In the genomic region with DNA sequence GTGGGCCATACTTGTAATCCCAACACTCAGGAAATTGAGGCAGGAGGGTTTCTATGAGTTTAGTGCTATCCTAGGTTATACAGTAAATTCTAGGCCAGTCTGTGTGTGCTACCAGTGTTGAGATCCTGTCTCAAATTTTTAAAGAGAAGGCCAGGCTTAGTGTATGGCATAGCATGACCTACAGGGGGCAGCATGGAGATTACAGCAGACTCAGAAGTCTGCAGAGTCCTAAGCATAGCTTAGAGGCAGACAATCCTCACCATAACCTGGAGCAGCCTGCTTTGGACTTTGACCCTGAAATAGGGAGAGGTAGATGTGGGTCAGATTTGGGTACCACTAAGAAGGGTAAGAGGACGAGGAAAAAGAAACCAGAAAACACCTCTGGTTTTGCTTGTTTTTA, we compare ENCODE assay signal across 12 mouse cellular contexts. TPM values are rescaled to one million over a fixed set of nuclear protein-coding genes. Genes with fewer than 3 reads are reported as not detected.
DNase-seq lines count a peak whose midpoint lies in the region; ATAC-seq and TF ChIP-seq lines count a peak whose summit lies in the region.
"Had no signal": no experiment of that assay in that cellular context is flagged by ENCODE, and none has a peak within 500 bp of the region (broad histone marks: within the 10 kb centered on the region; RNA-seq: fewer than 3 reads in every experiment).

No protein-coding gene starts in this region.

- no peak overlapping the region for H3K4me2 ChIP-seq in midbrain, embryonic 14.5 days (ENCODE audit: low read length)
- no peak overlapping the region for H3K4me2 ChIP-seq in midbrain, embryonic 13.5 days (replicated peaks)
- H3K4me2 ChIP-seq in stomach, postnatal 0 days (replicated peaks; ENCODE audit: low read depth), result no peak overlapping the region
- H3K4me2 ChIP-seq: embryonic facial prominence, embryonic 12.5 days; liver, embryonic 15.5 days had no signal

- H3K27ac ChIP-seq in gastrocnemius, adult 2 months, result no peak overlapping the region
- no peak overlapping the region for H3K27ac ChIP-seq in midbrain, embryonic 14.5 days (replicated peaks; ENCODE audit: low read depth, low read length)
- H3K27ac ChIP-seq in midbrain, embryonic 13.5 days, result no peak overlapping the region
- H3K27ac ChIP-seq in stomach, postnatal 0 days (replicated peaks), result no peak overlapping the region
- H3K27ac ChIP-seq: embryonic facial prominence, embryonic 12.5 days; liver, embryonic 15.5 days had no signal

- H3K4me1 ChIP-seq in midbrain, embryonic 14.5 days (ENCODE audit: control insufficient read depth, insufficient read depth, low read length), result no peaks in the 10 kb centered on the region
- no peaks in the 10 kb centered on the region for H3K4me1 ChIP-seq in midbrain, embryonic 13.5 days (replicated peaks)
- H3K4me1 ChIP-seq in stomach, postnatal 0 days (replicated peaks; ENCODE audit: control insufficient read depth, insufficient read depth), result no peaks in the 10 kb centered on the region
- H3K4me1 ChIP-seq: embryonic facial prominence, embryonic 12.5 days; liver, embryonic 15.5 days had no signal

- no peak overlapping the region for H3K4me3 ChIP-seq in gastrocnemius, adult 2 months
- no peak overlapping the region for H3K4me3 ChIP-seq in midbrain, embryonic 14.5 days (replicated peaks; ENCODE audit: low read depth, low read length)
- H3K4me3 ChIP-seq in midbrain, embryonic 13.5 days (replicated peaks), result no peak overlapping the region
- no peak overlapping the region for H3K4me3 ChIP-seq in stomach, postnatal 0 days (ENCODE audit: low read depth, low read length)
- H3K4me3 ChIP-seq: embryonic facial prominence, embryonic 12.5 days; liver, embryonic 15.5 days had no signal

- no peak for ATAC-seq in midbrain, embryonic 14.5 days (ENCODE audit: low FRiP score, low TSS enrichment)
- ATAC-seq in midbrain, embryonic 13.5 days, result no peak
- peak; percentile 57; the same call in 1 of the 2 replicates for ATAC-seq in stomach, postnatal 0 days (ENCODE audit: low FRiP score, low TSS enrichment)

- H3K36me3 ChIP-seq in midbrain, embryonic 14.5 days (ENCODE audit: control insufficient read depth, insufficient read depth, low read length), result no peaks in the 10 kb centered on the region
- H3K36me3 ChIP-seq in midbrain, embryonic 13.5 days, result no peaks in the 10 kb centered on the region
- no peaks in the 10 kb centered on the region for H3K36me3 ChIP-seq in stomach, postnatal 0 days (ENCODE audit: control insufficient read depth, insufficient read depth, low read length)
- H3K36me3 ChIP-seq: embryonic facial prominence, embryonic 12.5 days; liver, embryonic 15.5 days had no signal

- intact Hi-C loops in gastrocnemius, adult 2 months (cut with DNase I), result no loop called here
- intact Hi-C loops in gastrocnemius, postnatal 36 days (cut with DNase I), result no loop called here

- no peak for DNase-seq in gastrocnemius, adult 2 months
- DNase-seq in gastrocnemius, postnatal 36 days, result no peak
- DNase-seq in midbrain, embryonic 14.5 days, result peak; percentile 9
- peak; percentile 39 for DNase-seq in embryo, embryonic 10.5 days (ENCODE audit: low spot score)
- DNase-seq in stomach, postnatal 0 days (ENCODE audit: low spot score), result no peak
- no peak for DNase-seq in left cerebral cortex, adult 18-20 months (ENCODE audit: low spot score in 2 of 2)
- no peak for DNase-seq in cerebellum, adult 11 months
- DNase-seq: right cerebral cortex, adult 18-20 months had no signal

- H3K9me3 ChIP-seq in midbrain, embryonic 14.5 days (ENCODE audit: control insufficient read depth, low read length), result no peaks in the 10 kb centered on the region
- no peaks in the 10 kb centered on the region for H3K9me3 ChIP-seq in midbrain, embryonic 13.5 days
- no peaks in the 10 kb centered on the region for H3K9me3 ChIP-seq in stomach, postnatal 0 days (ENCODE audit: control insufficient read depth, low read length)
- H3K9me3 ChIP-seq: embryonic facial prominence, embryonic 12.5 days; liver, embryonic 15.5 days had no signal

- H3K27me3 ChIP-seq in midbrain, embryonic 14.5 days (ENCODE audit: control insufficient read depth, insufficient read depth, low read length), result no peaks in the 10 kb centered on the region
- no peaks in the 10 kb centered on the region for H3K27me3 ChIP-seq in midbrain, embryonic 13.5 days
- no peaks in the 10 kb centered on the region for H3K27me3 ChIP-seq in stomach, postnatal 0 days (ENCODE audit: control insufficient read depth, insufficient read depth, low read length)
- H3K27me3 ChIP-seq: embryonic facial prominence, embryonic 12.5 days; liver, embryonic 15.5 days had no signal

- peak; percentile 22; the same call in 1 of the 2 replicates for TF ChIP-seq CTCF in gastrocnemius, adult 2 months (IDR thresholded peaks at IDR 0.05)
- peak; percentile 59 for TF ChIP-seq CTCF in stomach, postnatal 0 days (IDR thresholded peaks at IDR 0.05; ENCODE audit: low read depth)

- no peak for TF ChIP-seq EP300 in stomach, postnatal 0 days (optimal IDR thresholded peaks at IDR 0.05)

- WGBS in midbrain, embryonic 14.5 days, result 74% methylated on average over 1 of the region's 1 CpGs
- WGBS in midbrain, embryonic 13.5 days, result 76% methylated on average over 1 of the region's 1 CpGs
- WGBS in stomach, postnatal 0 days, result 59% methylated on average over 1 of the region's 1 CpGs

- H3K9ac ChIP-seq in midbrain, embryonic 14.5 days (replicated peaks; ENCODE audit: low read length), result no peak overlapping the region
- no peak overlapping the region for H3K9ac ChIP-seq in midbrain, embryonic 13.5 days (replicated peaks)
- no peak overlapping the region for H3K9ac ChIP-seq in stomach, postnatal 0 days (ENCODE audit: low read length)
- H3K9ac ChIP-seq: embryonic facial prominence, embryonic 12.5 days; liver, embryonic 15.5 days had no signal

RNA-seq across cellular contexts. Expression of a gene that starts 8.7 kb away (rescaled TPM):
- not detected for total RNA-seq in gastrocnemius, adult 2 months (2021)
- not detected for total RNA-seq in gastrocnemius, postnatal 36 days (2021)
- not detected in 2 replicates for polyA plus RNA-seq in midbrain, embryonic 14.5 days (2014; fragmentation: Nextera tagmentation; extraction: Ambion mirVana)
- not detected in 2 replicates for polyA plus RNA-seq in midbrain, embryonic 13.5 days (2015; fragmentation: Nextera tagmentation; extraction: Ambion mirVana)
- not detected in 2 replicates for polyA plus RNA-seq in stomach, postnatal 0 days (2015; fragmentation: Nextera tagmentation; extraction: Ambion mirVana)
- not detected for total RNA-seq in left cerebral cortex, adult 18-20 months (2021)
- total RNA-seq: heart, postnatal 10 days had no signal
- polyA plus RNA-seq: embryonic facial prominence, embryonic 12.5 days; liver, embryonic 15.5 days had no signal

RNA-seq across cellular contexts. Expression of a gene that starts 32.3 kb away (rescaled TPM):
- 1 to 10 TPM in 1 of 2 experiments, under 1 TPM in 1; 0.82 to 1.3 TPM for total RNA-seq in gastrocnemius, adult 2 months (2021)
- total RNA-seq in gastrocnemius, postnatal 36 days (2021), result under 1 TPM; 0.77 to 0.79 TPM
- polyA plus RNA-seq in midbrain, embryonic 14.5 days (2014; fragmentation: Nextera tagmentation; extraction: Ambion mirVana), result 0.24 TPM in 1 of 2 replicates, not detected in the other
- 0.22 TPM in 2 replicates for polyA plus RNA-seq in midbrain, embryonic 13.5 days (2015; fragmentation: Nextera tagmentation; extraction: Ambion mirVana)
- polyA plus RNA-seq in stomach, postnatal 0 days (2015; fragmentation: Nextera tagmentation; extraction: Ambion mirVana), result not detected in 2 replicates
- under 1 TPM in 1 of 2 experiments, not detected in 1; 0.75 TPM for total RNA-seq in left cerebral cortex, adult 18-20 months (2021)
- polyA plus RNA-seq: liver, embryonic 15.5 days had no signal

Comparison
In these comparisons a context has a peak if more than half of its experiments do, and no peak if none do; other contexts are left out.
1. DNase-seq: peak in midbrain, embryonic 14.5 days (single experiment) and embryo, embryonic 10.5 days (single experiment); none in gastrocnemius, adult 2 months (single experiment), gastrocnemius, postnatal 36 days (0 of 2), stomach, postnatal 0 days (single experiment), left cerebral cortex, adult 18-20 months (0 of 2) and cerebellum, adult 11 months (single experiment).